Mouse (Mus musculus) ovary, postnatal 10 days (tissue): ENCODE data around the gene Cdc7.

Source experiments
- DNase-seq: peaks from one replicate; pipeline ENCODE4 v3.0.0; 2022; ENCODE audit warnings: low spot score

Cdc7 gene

GRCm38 (mm10) chr5:107023951-107024350 lies 59.8 kb downstream of the Cdc7 start:
- DNase-seq: no peak

GRCm38 (mm10) chr5:107025371-107025770 lies 61.2 kb downstream of the Cdc7 start:
- DNase-seq: no peak

DNA sequence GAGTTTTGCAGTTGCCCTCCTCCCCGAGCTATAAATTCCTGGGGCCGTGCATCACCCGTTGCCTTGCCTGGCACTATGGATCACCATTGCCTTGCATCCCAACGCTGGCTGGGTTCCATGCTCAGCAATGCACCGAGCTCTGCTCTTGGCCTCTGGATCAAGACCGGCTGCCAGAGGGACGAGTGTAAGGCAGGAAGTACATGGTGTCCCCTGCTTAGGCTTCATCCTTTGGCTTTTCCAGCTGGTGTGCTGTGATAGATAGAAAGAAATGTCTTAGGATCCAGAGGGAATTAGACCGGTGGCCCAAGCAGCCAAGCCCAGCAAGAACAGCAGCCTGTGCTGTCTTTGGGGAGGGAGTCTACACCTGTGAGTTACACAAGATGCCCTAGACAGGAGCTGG lies 61.7 kb downstream of the Cdc7 start:
- no peak for DNase-seq

- DNase-seq: no peak
Measured at GRCm38 (mm10) chr5:107027616-107028015, 63.5 kb downstream of the Cdc7 start.

- DNase-seq: no peak
Measured at GRCm38 (mm10) chr5:107028557-107028956, 64.4 kb downstream of the Cdc7 start.

DNA sequence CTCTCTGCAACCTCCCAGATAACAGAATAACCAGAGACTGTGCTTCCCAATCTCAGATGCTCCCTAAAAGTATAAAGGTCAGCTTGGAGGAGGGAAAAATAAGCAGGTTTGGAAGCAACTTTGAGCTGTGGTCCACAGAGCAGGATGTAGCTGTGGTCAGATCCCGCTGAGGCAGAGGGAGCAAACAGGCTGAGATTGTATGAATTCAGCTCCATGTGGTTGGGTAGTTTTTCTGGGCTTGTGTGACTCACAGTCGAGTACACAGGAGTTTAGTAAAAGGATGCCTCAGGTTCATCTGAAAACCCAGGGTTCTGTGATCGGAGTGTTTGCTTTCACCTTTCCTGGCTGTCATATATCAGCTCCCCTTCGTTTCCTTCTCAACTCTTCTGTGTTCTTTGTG lies 65.7 kb downstream of the Cdc7 start:
- DNase-seq: no peak

- no peak for DNase-seq
Measured at GRCm38 (mm10) chr5:107030821-107031220, 66.7 kb downstream of the Cdc7 start.
